Mouse (Mus musculus) adrenal gland, postnatal 14 days (tissue): ENCODE data around the gene Cfap43. TPM values are rescaled to one million over a fixed set of nuclear protein-coding genes. Genes with fewer than 3 reads are reported as not detected.
"Not testable (repeated sequence)": the region's sequence is repeated elsewhere in the genome, so short reads cannot be mapped to it uniquely, and the experiment has no call there.

Experiments
- DNase-seq: peaks from one replicate; pipeline ENCODE4 v3.0.0; 2021; ENCODE audit warnings: mixed read lengths
- total RNA-seq: library from RNA; stranded (reverse); gene quantifications from 2 replicates; pipeline ENCODE4 v1.2.3, GENCODE M21; 2021

Gene Cfap43
- total RNA-seq, 1 experiment from 2014 or later: not detected

DNA sequence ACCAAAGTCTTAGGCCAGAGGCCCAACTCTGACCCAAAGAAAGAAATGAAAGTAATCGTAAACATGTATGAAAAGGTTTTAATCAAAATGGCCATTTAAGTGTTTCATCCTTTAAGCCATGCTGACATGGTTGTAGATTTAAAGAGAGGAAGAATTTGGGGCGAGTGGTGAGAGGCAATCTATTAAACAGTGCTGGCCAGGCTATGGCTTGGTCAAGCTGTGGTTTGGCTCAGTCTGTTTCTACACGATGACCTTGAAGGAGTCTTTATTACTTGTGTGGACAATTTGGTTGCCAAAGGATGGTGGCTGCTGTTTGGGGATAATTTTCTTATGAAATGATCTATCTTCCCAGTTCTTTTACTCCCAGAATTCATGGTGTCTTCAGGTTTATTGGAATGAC lies 66.0 kb downstream of the Cfap43 start:
- DNase-seq: no peak

DNA sequence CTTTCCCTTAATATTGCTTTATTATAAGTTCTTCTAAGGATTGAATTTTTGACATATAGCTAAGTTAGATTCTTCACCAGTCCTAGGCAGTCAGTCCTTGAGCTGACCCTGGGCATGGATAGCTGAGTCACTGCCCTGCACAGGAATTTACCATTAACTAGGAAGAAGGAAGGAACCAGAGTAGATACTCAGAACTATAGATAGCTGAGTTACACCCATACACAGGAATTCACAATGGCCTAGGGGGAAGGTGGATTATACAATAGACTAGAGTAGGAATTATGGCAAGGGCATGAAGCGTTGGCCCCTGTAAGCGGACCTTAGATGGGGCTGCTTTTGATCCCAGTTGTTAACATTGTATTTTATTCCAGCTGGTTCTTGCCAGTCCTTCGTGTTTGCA lies 67.0 kb downstream of the Cfap43 start:
- DNase-seq: not testable (repeated sequence)

DNA sequence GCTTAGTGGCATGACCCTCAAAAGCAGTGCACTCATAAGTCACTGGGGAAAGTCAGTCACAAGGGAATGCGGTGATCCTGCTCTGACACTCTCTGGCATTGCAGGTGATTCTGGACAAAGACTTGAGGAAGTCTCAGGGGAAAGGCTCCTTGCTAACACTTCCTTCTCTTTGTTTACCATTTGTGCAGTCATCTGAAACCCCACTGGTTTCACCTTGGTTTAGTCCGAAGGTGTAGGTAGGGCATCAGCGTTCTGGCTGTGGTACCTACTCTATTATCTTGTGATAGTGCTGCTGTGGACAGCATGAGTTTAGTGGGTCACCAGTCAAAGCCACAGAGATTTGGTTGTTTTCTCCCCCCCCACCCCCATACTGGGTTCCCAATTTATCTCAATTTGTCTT lies 69.4 kb downstream of the Cfap43 start:
- DNase-seq: no peak

DNA sequence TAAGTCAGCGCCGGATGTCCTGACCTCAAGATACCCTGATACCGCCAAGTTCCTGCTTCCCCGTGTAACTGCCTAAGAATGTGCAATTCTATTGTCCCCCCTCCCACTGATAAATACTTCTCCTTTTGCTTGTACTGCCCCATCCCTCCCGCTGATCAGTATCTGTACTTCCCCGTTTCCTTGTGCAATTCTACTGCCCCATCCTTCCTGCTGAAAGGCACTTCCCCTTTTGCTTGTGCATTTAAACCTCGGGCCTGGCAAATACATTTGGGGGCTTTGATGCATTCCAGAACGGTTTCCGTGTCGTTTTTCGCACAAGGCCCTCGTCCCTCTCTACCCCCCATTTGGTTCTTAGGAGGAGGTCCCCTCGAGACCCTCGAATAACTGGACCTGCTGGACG lies 77.9 kb downstream of the Cfap43 start:
- DNase-seq: not testable (repeated sequence)

DNA sequence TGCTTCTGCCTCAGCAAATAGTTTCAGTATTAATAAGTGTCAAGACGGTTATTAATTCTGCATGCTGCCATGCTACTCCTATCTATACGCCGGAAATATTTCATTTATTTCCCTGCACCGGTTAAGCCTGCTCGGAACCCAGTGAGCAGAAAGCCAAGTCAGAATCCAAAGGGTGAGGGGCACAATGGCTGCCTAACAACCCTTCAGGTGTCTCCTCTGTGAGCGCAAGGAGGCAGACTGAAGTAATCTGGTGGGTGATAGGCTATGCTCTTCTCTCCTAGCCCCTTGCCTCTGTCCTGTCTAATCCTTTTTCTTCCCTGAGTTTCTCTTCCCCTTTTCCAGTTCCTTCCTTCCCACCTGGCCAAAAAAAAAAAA lies 81.6 kb downstream of the Cfap43 start:
- DNase-seq: no peak

DNA sequence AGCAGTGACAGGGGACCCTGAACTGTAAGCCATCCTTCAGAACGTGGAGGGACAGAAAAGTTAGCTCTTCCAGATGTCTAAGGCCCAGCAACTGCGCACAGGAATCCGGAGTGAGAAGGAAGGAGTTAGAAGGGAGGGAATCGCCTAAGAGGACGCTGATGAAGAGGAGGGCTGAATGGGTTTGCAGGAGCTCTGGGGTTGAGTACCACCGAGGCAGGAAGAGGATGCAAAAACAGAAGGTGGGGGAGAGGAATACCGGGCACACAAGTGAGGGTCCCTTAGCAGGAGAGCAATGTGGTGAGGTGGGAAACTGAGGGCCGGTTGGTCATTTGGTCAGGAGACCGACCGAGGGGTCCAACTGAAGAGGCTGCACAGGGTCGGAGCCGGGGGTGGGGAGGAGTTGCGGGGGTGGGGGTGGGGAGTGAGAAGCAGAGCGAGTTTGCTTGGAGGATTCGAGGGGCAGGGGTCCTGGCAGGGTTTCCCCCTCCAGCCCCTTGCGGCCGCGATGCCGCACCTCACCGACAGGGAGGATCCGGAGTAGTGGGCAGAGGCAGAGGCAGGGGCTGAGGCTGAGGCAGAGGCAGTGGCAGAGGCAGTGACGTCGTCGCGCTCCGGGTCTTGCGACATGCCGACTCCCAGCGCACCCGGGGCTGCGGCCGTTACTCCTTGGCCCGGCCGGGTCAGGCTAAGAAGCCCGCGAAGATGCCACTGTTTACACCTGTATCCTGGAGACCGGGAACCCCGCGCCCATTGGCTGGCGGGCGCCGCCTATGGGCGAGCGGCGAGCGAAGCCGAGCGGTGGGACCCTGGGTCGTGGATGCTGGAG lies 82.2 kb downstream of the Cfap43 start:
- peak; percentile 81 for DNase-seq

DNA sequence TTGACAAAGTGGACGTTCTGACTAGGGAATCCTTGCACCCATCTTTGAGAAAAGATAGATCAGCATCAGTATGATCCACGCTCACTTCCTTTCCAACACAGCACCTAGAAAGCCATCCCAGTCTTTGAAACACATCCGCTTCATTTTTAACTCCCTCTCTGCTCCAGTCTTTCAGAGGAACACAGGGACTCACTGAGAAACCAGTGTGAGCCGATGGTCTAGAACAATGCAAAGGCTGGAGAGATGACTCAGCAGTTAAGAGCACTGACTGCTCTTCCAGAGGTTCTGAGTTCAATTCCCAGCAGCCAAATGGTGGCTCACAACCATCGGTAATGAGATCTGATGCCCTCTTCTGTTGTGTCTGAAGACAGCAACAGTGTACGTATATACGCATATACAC lies 83.3 kb downstream of the Cfap43 start:
- no peak for DNase-seq

DNA sequence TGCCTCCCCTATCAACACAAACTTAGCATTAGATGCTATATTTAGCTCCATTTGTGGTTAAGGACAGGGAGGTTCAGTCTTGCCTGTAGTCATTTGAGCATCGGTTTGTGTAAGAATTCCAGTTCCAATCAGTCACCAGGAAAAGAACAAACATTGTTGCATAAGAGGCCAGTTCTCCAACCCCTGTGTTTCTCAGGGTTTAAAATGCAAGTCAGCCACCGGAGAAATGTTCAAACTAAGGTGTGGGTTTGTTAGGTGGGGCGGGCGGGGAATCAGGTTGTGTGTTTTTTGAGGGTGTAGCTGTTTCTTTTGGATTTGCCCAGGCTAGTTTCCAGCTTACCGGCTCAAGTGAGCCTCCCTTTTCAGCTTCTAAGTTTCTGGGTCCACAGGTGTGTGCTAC lies 84.5 kb downstream of the Cfap43 start:
- DNase-seq: no peak

DNA sequence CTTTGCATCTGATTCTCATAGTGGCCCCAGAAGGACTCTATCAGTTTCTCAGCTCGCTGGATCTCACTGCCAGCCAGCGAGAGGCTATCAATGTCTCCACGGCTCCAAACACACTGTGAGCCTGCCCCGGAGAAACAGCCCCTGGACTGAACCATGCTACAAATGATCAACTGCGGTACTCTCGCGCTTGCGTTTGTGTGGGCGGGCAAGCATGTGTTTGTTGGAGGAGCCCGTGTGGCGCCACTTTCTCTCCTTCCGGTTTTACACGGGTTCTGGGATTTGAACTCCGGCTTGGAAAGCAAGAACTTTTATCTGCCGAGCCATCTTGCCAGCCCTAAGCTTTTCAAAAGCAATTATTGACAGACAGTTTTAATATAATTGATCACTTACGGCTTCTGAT lies 86.8 kb downstream of the Cfap43 start:
- DNase-seq: no peak

DNA sequence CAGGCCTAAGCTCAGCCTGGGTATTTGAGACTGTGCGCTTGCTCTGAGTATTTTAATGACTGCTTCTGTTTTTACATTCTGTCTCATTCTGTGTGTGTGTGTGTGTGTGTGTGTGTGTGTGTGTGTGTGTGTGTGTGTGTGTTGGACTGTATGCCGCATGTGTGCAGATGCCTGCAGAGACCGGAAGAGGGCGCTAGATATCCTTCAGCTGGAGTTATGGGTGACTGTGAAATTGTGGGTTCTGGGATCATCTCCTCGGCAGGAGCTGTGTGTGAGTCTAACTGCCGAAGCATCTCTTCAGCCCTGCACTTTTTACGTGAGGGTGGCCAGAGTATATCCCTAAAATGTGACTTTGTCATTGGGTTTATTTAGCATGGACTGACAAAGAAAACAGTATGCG lies 88.0 kb downstream of the Cfap43 start:
- no peak for DNase-seq

DNA sequence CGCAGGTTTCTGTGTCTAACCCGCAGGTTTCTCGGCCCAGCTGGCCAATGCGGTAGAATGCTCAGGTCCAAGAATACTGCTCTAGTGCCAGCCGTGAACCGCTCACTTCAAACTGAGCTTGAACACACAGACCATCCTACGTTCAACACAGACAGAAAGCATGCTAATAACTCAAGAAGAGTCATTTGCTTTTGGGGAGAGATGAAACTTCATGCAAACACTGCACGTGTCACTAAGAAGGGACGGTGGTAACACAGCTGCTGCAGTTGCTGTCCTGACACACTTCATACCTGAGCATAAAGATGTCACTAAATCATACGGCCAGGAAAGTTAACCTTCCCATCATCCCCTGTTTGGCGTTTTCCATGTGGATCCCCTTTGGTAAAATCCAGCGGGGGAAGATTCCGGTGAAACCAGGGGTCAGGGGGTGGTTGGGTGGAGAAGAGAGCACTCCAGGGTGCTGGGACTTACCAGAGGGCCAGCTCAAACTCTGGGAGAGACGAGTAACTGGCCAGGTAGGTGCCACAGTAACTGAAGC lies 89.1 kb downstream of the Cfap43 start:
- no peak for DNase-seq

DNA sequence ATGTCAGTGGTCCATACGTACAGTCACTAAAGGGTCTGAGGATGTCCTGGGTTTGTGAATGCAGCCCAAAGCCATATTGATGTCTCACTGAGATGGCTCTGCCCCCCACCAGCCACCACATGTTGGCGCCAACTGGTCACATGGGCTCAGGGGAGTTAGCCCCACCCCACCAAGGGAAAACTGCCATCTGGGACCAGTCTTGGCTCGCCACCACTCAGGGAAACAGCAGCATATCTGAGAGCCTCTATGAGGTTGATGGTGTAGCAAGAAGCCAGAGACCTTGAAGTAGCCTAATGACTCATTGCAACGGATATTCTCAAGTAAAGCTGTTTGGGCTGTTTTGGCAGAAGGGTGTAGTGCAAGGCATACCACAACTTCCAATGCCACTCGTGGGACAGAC lies 95.1 kb downstream of the Cfap43 start:
- no peak for DNase-seq

DNA sequence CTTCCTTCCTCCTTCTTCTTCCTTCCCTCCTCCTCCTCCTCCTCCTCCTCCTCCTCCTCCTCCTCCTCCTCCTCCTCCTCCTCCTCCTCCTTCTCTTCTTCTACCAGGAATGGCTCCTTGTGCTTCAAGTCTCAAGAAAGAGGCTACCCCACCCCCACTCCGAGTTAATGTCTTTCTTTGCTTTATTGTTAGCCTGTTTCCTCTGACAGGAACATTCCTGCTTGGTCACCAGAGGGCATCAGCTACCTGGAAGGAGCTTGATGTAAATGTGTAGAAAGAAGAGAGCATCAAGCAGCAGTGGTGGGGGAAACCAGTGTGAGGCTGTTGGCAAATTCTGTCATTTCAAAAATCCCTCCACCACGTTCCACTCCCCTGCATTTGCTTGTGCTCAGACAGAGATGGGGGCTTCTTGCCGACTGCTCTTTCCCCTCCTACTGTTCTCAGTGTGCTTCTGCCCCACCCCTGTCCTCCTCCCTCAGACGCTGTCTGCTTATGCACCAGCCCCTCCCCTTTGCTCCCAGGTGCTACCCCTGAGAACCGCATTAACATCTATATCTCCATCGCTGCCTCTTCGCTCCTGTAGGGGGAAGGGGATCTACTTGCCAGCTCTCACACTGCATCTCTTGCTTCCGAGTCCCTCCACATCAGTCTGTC lies 96.8 kb downstream of the Cfap43 start:
- DNase-seq: no peak

DNA sequence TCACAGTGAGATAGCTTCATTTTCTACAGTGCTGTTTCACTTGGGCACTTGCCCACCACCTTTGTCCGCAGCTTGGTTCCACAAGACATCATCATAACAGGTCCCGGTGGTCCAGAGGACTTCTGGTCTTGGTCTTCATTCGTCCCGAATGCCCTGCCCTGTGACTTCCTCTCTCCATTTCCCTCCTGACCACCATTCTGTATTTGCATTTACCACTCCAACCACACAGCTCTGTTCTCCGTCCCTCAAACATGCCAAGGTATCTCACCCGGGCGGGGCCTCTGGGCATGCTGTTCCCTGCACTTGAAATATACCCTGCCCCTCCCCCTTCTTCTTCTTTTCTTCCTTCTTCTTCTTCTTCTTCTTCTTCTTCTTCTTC lies 97.6 kb downstream of the Cfap43 start:
- no peak for DNase-seq

DNA sequence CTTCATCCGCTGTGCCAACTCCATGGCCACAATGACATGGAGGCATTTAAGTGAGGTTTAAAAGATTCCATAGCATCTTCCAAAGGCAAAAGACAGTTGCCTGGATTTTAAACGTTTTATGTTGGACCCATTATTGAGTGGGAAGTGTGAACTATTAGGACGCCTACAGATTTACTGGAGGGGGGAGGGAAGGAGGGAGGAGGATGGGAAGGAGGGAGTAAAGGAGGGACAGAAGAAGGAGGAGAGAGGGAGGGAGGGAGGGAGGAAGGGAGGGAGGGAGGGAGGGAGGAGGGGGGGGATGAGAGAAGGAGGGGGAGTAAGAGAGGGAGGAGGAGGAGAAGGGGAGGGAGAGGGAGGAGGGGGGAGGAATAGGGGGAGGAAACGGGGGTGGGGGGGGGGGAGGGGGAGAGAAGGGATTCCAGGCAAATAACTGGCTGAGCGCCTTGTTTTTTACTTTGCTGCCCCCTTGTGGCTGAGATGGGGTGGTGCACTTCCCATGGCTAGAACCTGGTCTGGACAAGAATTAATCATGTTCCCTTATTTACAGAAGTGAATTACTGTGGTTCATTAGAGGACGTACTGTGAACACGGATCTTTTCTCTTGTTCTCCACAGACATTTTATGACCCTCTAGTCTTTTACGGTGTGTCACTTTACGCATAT lies 98.1 kb downstream of the Cfap43 start:
- peak; percentile 84 for DNase-seq

DNA sequence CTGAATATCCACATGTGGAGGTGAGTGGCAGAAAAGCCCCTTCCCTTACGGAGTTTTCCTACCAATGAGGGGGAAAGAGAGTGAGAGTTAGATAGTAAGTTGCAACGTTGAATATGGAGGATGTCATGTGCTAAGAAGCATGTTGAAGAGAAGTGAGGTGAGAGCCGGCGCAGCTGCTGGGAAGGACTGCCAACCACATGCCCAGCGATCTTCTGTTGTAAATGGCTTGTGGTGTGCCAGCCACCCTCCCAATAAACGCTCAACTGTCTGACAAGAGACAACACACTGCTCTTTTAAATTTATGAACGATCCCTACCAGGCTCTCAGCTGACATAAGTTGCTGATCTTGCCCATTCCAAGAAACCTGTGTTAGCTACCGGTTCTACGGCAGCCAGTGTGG lies 101.4 kb downstream of the Cfap43 start:
- DNase-seq: no peak

DNA sequence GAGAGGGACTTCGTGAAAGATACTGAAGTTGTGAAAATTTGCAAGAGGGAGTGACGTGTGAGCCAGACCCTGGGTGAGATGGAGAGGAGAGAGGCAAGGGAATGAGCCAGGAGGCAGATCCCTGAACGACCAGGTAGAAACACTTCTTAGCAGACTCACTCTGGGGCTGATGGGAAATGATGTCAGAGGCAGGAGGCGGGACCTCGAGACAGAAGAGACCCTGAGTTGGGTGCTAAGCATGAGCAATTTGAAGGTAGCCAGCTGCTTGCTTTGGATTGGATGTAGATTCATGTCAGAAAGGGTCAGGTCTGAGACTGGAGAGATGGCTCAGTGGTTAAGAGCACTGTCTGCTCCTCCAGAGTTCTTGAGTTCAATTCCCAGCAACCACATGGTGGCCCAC lies 104.4 kb downstream of the Cfap43 start:
- no peak for DNase-seq

DNA sequence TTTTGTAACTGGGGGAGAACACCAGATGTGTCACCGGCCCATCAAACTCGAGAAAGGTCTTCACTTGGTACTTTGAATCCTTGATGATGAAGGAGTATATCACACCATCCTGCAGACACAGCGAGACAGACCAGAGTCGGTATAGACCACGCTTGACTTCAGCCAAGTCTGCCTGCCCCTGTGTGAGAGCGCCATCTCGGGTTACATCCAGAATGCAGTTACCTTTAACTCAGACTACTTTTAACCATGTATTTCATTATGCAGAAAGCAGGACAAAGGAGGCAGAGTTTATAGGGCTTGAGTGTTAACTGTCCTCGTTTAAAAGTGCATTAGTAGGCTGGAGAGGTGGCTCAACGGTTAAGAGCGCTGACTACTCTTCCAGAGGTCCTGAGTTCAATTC lies 107.0 kb downstream of the Cfap43 start:
- no peak for DNase-seq

DNA sequence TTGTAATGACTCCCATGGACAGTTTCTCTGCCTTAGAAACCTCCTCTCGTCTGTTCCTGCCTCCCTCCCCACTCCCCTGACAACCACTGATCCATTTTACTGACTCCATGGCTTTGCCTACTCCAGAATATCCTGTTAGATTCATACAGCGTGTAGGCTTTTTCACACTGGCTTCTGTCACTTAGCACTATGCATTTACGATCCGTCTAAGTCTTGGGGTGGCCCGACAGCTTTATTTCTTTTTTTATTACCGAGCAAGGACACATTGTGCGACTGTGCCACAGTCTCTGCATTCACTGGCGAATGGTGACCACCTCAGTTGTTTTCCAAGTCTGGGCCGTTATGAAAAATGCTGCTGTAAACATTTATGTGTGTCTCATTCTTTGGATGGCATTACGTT lies 120.5 kb downstream of the Cfap43 start:
- DNase-seq: no peak

DNA sequence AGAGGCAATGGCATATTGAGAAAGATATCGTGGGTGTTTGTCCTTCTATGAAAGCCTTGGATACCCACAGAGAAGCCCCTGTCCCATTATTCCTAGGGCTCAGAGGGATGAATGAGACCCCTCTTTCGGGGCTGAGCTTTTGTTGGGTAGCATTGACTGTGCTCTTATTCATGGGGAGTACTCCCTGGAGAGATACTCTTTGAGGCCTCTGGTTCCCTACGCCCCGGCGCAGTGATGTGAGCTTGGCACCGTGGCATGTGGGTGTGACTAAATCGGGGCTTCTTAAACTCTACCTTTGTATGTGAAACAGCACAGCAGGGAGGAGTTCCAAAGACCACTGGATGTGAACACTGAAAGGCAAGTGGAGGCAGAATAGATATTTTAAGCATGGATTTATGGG lies 122.4 kb downstream of the Cfap43 start:
- no peak for DNase-seq

DNA sequence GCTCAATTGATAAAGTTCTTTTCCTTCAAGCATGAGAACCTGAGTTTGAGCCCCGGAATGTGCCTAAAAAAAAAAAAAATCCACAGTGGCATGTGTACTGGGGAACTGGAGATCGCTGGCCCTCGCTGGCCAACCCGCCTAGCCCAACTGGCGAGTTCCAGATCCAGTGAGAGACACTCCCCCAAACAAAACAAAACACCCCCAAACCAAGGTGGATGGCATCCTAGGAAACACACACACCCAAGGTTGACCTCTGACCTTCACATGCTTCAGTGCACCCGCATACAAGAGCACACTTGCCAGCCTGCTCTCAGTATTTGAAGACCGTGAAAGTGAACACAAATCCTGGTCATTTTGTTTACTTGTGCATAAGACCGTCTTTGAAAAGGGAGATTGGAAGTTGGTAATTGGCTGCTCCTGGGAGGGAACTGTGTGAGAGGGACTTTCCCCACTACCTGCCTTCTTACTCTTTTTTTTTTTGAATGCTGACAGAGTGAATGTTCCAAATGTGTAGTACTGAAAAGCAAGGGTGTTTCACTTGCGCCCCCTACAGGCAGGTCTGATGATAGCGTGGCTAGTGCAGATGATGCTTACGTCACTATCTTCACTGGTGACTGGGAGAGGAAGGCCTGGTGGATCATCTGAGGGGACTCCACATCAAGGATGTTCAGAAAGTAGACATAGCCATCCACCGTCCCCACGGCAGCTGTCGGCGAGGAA lies 123.9 kb downstream of the Cfap43 start:
- peak; percentile 84 for DNase-seq

DNA sequence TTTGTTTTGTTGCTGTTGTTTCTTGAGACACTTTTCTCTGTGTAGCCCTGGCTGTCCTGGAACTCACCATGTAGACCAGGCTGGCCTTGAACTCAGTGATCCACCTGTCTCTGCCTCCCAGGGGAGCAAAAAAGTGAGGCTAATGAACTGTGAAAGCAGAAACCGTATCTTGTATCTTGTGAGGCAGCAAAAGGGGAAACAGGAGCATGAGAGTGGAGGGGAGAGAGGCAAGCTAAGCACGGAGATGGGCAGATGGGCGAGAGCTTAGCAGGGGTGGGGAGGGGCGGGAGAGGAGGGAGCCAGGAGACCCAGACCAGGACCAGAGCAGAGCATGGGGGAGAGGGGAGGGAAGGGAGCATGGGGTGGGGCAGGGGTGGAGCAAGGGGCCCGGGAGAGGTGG lies 124.8 kb downstream of the Cfap43 start:
- no peak for DNase-seq
